Mouse (Mus musculus) limb, embryonic 14.5 days (tissue): Measurements from ENCODE around the gene Zmiz1. TPM values are rescaled to one million over a fixed set of nuclear protein-coding genes. Genes with fewer than 3 reads are reported as not detected.

Source experiments
- ATAC-seq: fragments of 200-750 bp; cut with Nextera tagmentation; 2 replicates; pipeline ENCODE4 v1.8.0; 2017; ENCODE audit warnings: low read depth, moderate number of reproducible peaks, moderate TSS enrichment; ENCODE audit not compliant: low FRiP score
- DNase-seq: peaks from one replicate; pipeline ENCODE4 v3.0.0-alpha.2; 2015; ENCODE audit warnings: low spot score
- H3K27ac ChIP-seq: fragments of 300-500 bp; sonication (generic); replicated peaks from 2 replicates; pipeline ENCODE4 v1.5.1; 2014; ENCODE audit warnings: low read depth, mild to moderate bottlenecking, low read length, moderate library complexity, mixed read lengths
- H3K27me3 ChIP-seq: fragments of 300-500 bp; sonication (generic); 2 replicates; pipeline ENCODE4 v1.6.1; 2014; ENCODE audit warnings: low read length, mixed read lengths; ENCODE audit not compliant: control insufficient read depth, insufficient read depth
- H3K36me3 ChIP-seq: fragments of 300-500 bp; sonication (generic); 2 replicates; pipeline ENCODE4 v1.6.1; 2014; ENCODE audit warnings: mild to moderate bottlenecking, low read length, moderate library complexity, mixed read lengths; ENCODE audit not compliant: control insufficient read depth, insufficient read depth
- H3K4me1 ChIP-seq: fragments of 300-500 bp; sonication (generic); 2 replicates; pipeline ENCODE4 v1.6.1; 2014; ENCODE audit warnings: antibody characterized with exemption, low read length, mixed read lengths; ENCODE audit not compliant: control insufficient read depth, insufficient read depth
- H3K4me2 ChIP-seq: fragments of 300-500 bp; sonication (generic); replicated peaks from 2 replicates; pipeline ENCODE4 v1.6.1; 2014; ENCODE audit warnings: low read depth, mild to moderate bottlenecking, low read length, moderate library complexity; ENCODE audit not compliant: severe bottlenecking
- H3K4me3 ChIP-seq: fragments of 300-500 bp; sonication (generic); replicated peaks from 2 replicates; pipeline ENCODE4 v1.5.1; 2014; ENCODE audit warnings: low read length
- H3K9ac ChIP-seq: fragments of 300-500 bp; sonication (generic); 2 replicates; pipeline ENCODE4 v1.6.1; 2014; ENCODE audit warnings: mild to moderate bottlenecking, low read depth, low read length, moderate library complexity; ENCODE audit not compliant: severe bottlenecking
- H3K9me3 ChIP-seq: fragments of 300-500 bp; sonication (generic); 2 replicates; pipeline ENCODE4 v1.6.1; 2016; ENCODE audit warnings: low read length; ENCODE audit not compliant: control insufficient read depth
- POLR2A ChIP-seq: fragments of 200-500 bp; IDR thresholded peaks from 2 replicates; pipeline ENCODE4 v1.8.0; 2012; ENCODE audit warnings: inconsistent platforms, mild to moderate bottlenecking, moderate library complexity, borderline replicate concordance; ENCODE audit not compliant: insufficient read depth, insufficient read length; ENCODE audit errors: extremely low read depth
- WGBS: fragments of 180-500 bp; shearing (Covaris S2); extraction: QIAGEN DNeasy Blood & Tissue Kit; methylation state at CpG from one replicate; pipeline ENCODE4 v1.1.7; 2014; 5-methylcytosine and 5-hydroxymethylcytosine counted together
- polyA plus RNA-seq, 2 experiments: library from polyadenylated mRNA; depleted of rRNA in 1 of 2; stranded (reverse) in 1 of 2; unstranded in 1 of 2; fragments of >200 nt; fragmentation: Nextera tagmentation in 1 of 2; extraction: Ambion mirVana in 1 of 2; gene quantifications; 2 replicates each; pipeline versions ENCODE4 v1.2.1 to v1.2.3; 2012 to 2014

The Zmiz1 gene
- polyA plus RNA-seq, 2 experiments = 61.8 to 81.2 TPM

GRCm38 (mm10) chr14:25607968-25608491 is 149.0 kb downstream of the Zmiz1 start:
- WGBS = 1% methylated on average over 23 of the region's 53 CpGs
- Histone ChIP-seq H3K4me1 (peaks cover 78% of the 10 kb centered on the region), H3K4me3 (peak overlapping the region; percentile 68), H3K4me2 (peak overlapping the region; percentile 96), H3K9me3 (no peaks in the 10 kb centered on the region), H3K36me3 (peaks cover 7% of the 10 kb centered on the region), H3K27me3 (no peaks in the 10 kb centered on the region), H3K27ac (peak overlapping the region; percentile 81), H3K9ac (peak overlapping the region; percentile 80)
- DNase-seq (no peak), ATAC-seq (peak; percentile 40; the same call in 1 of the 2 replicates)
- no peak for TF ChIP-seq POLR2A

- H3K9me3 ChIP-seq = no peaks in the 10 kb centered on the region
- peak overlapping the region; percentile 96 for H3K4me2 ChIP-seq
- no peak for ATAC-seq
- peak overlapping the region; percentile 80 for H3K9ac ChIP-seq
- DNase-seq = no peak
- H3K27me3 ChIP-seq = no peaks in the 10 kb centered on the region
- H3K4me1 ChIP-seq = peaks cover 74% of the 10 kb centered on the region
- no peak for TF ChIP-seq POLR2A
- 13% methylated on average over 4 of the region's 4 CpGs for WGBS
- H3K27ac ChIP-seq = peak overlapping the region; percentile 81; the same call in 1 of the 2 replicates
- peak overlapping the region; percentile 68 for H3K4me3 ChIP-seq
- H3K36me3 ChIP-seq = peaks cover 7% of the 10 kb centered on the region
Observed at GRCm38 (mm10) chr14:25608618-25609017, 149.6 kb downstream of the Zmiz1 start.

GRCm38 (mm10) chr14:25609355-25609754 is 150.4 kb downstream of the Zmiz1 start:
- Histone ChIP-seq H3K4me2 (0 out of 2 replicates have a peak overlapping the region, but pooled peaks have one; percentile 15), H3K9ac (no peak overlapping the region), H3K4me3 (no peak overlapping the region), H3K27ac (no peak overlapping the region), H3K27me3 (no peaks in the 10 kb centered on the region), H3K9me3 (no peaks in the 10 kb centered on the region), H3K36me3 (peaks cover 5% of the 10 kb centered on the region), H3K4me1 (peaks cover 67% of the 10 kb centered on the region)
- 76% methylated on average over 7 of the region's 7 CpGs for WGBS
- ATAC-seq (no peak), DNase-seq (no peak)
- no peak for TF ChIP-seq POLR2A

GRCm38 (mm10) chr14:25610396-25611158 is 151.6 kb downstream of the Zmiz1 start:
- Histone ChIP-seq H3K4me1 (peaks cover 60% of the 10 kb centered on the region), H3K4me3 (no peak overlapping the region), H3K27me3 (no peaks in the 10 kb centered on the region), H3K36me3 (peaks cover 9% of the 10 kb centered on the region), H3K27ac (0 out of 2 replicates have a peak overlapping the region, but pooled peaks have one; percentile 20), H3K9me3 (no peaks in the 10 kb centered on the region), H3K9ac (no peak overlapping the region), H3K4me2 (no peak overlapping the region)
- WGBS = 29% methylated on average over 13 of the region's 14 CpGs
- DNase-seq (no peak), ATAC-seq (no peak)
- TF ChIP-seq POLR2A = no peak

- Histone ChIP-seq H3K9me3 (no peaks in the 10 kb centered on the region), H3K27ac (no peak overlapping the region), H3K27me3 (no peaks in the 10 kb centered on the region), H3K4me3 (no peak overlapping the region), H3K9ac (no peak overlapping the region), H3K4me2 (no peak overlapping the region), H3K36me3 (peaks cover 13% of the 10 kb centered on the region), H3K4me1 (peaks cover 54% of the 10 kb centered on the region)
- TF ChIP-seq POLR2A = no peak
- DNase-seq (no peak), ATAC-seq (no peak)
- 29% methylated on average over 9 of the region's 9 CpGs for WGBS
Observed at GRCm38 (mm10) chr14:25611159-25611697, 152.2 kb downstream of the Zmiz1 start.
